Mouse (Mus musculus) mature B cell (primary cell): ENCODE measurements around the gene Trim3.

ENCODE experiments used
- in situ Hi-C: fragments of 300-500 bp; cut with MboI; formaldehyde crosslinking; loops from 2 replicates; pipeline ENCODE4 v1.14.3; 2019

The Trim3 gene

GRCm38 (mm10) chr7:105633127-105633800 is at the start of gene Trim3:
TSS of gene Trim3 (minus strand) at chr7:105633571.
- in situ Hi-C loops: no loop called here

- in situ Hi-C loops: no loop called here
These were observed 17.5 kb upstream of the Trim3 start, which contains the start of gene Dnhd1 for GRCm38 (mm10) chr7:105650639-105651435. TSS of gene Dnhd1 (plus strand) at chr7:105650827.

GRCm38 (mm10) chr7:105641936-105642335 is 8.6 kb upstream of the Trim3 start:
- in situ Hi-C loops: loop anchor here (5.0 kb wide), 1 partner anchor 90 kb away; no protein-coding TSS in a partner anchor

GRCm38 (mm10) chr7:105640894-105641255 is 7.5 kb upstream of the Trim3 start:
- in situ Hi-C loops: loop anchor here (5.0 kb wide), 1 partner anchor 91 kb away; no protein-coding TSS in a partner anchor

- in situ Hi-C loops: loop anchor here (5.0 kb wide), 1 partner anchor 92 kb away; no protein-coding TSS in a partner anchor
These were observed 7.0 kb upstream of the Trim3 start, which contains the start of the genes Arfip2 and Gm45799 for GRCm38 (mm10) chr7:105640233-105640893. TSS of gene Arfip2 (minus strand) at chr7:105640416. TSS of gene Gm45799 (plus strand) at chr7:105640552.

- in situ Hi-C loops: loop anchor here (5.0 kb wide), 1 partner anchor 93 kb away; no protein-coding TSS in a partner anchor
These were observed 6.4 kb upstream of the Trim3 start, which contains the start of gene Timm10b for GRCm38 (mm10) chr7:105639756-105640155. TSS of gene Timm10b (plus strand) at chr7:105640056.

- in situ Hi-C loops: no loop called here
These were observed 5.9 kb upstream of the Trim3 start for GRCm38 (mm10) chr7:105639304-105639703.

GRCm38 (mm10) chr7:105638776-105639175 is 5.4 kb upstream of the Trim3 start:
- in situ Hi-C loops: no loop called here

GRCm38 (mm10) chr7:105635726-105636125 is 2.4 kb upstream of the Trim3 start:
- in situ Hi-C loops: no loop called here

GRCm38 (mm10) chr7:105634272-105634920 is 1.0 kb upstream of the Trim3 start:
- in situ Hi-C loops: no loop called here

GRCm38 (mm10) chr7:105633801-105634135 is 397 bp upstream of the Trim3 start:
- in situ Hi-C loops: no loop called here

- in situ Hi-C loops: no loop called here
These were observed 809 bp downstream of the Trim3 start for GRCm38 (mm10) chr7:105632551-105632972.

GRCm38 (mm10) chr7:105628633-105629032 is 4.7 kb downstream of the Trim3 start:
- in situ Hi-C loops: no loop called here

- in situ Hi-C loops: no loop called here
These were observed 8.0 kb downstream of the Trim3 start for GRCm38 (mm10) chr7:105625397-105625796.

- in situ Hi-C loops: no loop called here
These were observed 11.6 kb downstream of the Trim3 start for GRCm38 (mm10) chr7:105621646-105622292.

- in situ Hi-C loops: no loop called here
These were observed 12.3 kb downstream of the Trim3 start for GRCm38 (mm10) chr7:105621053-105621452.

GRCm38 (mm10) chr7:105619701-105620100 is 13.7 kb downstream of the Trim3 start:
- in situ Hi-C loops: no loop called here

GRCm38 (mm10) chr7:105617810-105618209 is 15.6 kb downstream of the Trim3 start:
- in situ Hi-C loops: no loop called here

GRCm38 (mm10) chr7:105616561-105616960 is 16.8 kb downstream of the Trim3 start:
- in situ Hi-C loops: no loop called here

- in situ Hi-C loops: no loop called here
These were observed 17.7 kb downstream of the Trim3 start for GRCm38 (mm10) chr7:105615720-105616119.

GRCm38 (mm10) chr7:105614400-105614799 is 19.0 kb downstream of the Trim3 start:
- in situ Hi-C loops: no loop called here
